ENCODE assay signal across 12 mouse cellular contexts in genomic region chr8:19713232-19713834, GRCm38 (mm10). TPM values are rescaled to one million over a fixed set of nuclear protein-coding genes. Genes with fewer than 3 reads are reported as not detected.
DNase-seq lines count a peak whose midpoint lies in the region; ATAC-seq lines count a peak whose summit lies in the region.
"Not testable (repeated sequence)": the region's sequence is repeated elsewhere in the genome, so short reads cannot be mapped to it uniquely, and the experiment has no call there.
"Had no signal": no experiment of that assay in that cellular context is flagged by ENCODE, and none has a peak within 500 bp of the region (broad histone marks: within the 10 kb centered on the region; RNA-seq: fewer than 3 reads in every experiment).

No protein-coding gene starts in this region.

- not testable (repeated sequence) for H3K27me3 ChIP-seq in embryonic facial prominence, embryonic 13.5 days; hindbrain, embryonic 15.5 days

- H3K36me3 ChIP-seq in embryonic facial prominence, embryonic 13.5 days; hindbrain, embryonic 15.5 days: not testable (repeated sequence)

- H3K4me3 ChIP-seq in embryonic facial prominence, embryonic 13.5 days; hindbrain, embryonic 15.5 days: not testable (repeated sequence)

- not testable (repeated sequence) for H3K4me2 ChIP-seq in embryonic facial prominence, embryonic 13.5 days; hindbrain, embryonic 15.5 days

- not testable (repeated sequence) for H3K4me1 ChIP-seq in embryonic facial prominence, embryonic 13.5 days; hindbrain, embryonic 15.5 days (replicated peaks)

- intact Hi-C loops in left cerebral cortex, postnatal 4 days (cut with DNase I) = not testable (repeated sequence)

- not testable (repeated sequence) for H3K9ac ChIP-seq in embryonic facial prominence, embryonic 13.5 days; hindbrain, embryonic 15.5 days

- H3K27ac ChIP-seq in embryonic facial prominence, embryonic 13.5 days; hindbrain, embryonic 15.5 days (replicated peaks): not testable (repeated sequence)

- peak; percentile 82 for ATAC-seq in embryonic facial prominence, embryonic 13.5 days (ENCODE audit: insufficient number of reproducible peaks, insufficient read depth, low FRiP score, low TSS enrichment, low read depth)
- peak; percentile 75 for ATAC-seq in hindbrain, embryonic 15.5 days (ENCODE audit: low FRiP score, low read depth)

- WGBS in embryonic facial prominence, embryonic 13.5 days = 76% methylated on average over 7 of the region's 7 CpGs
- 85% methylated on average over 7 of the region's 7 CpGs for WGBS in hindbrain, embryonic 15.5 days

- H3K9me3 ChIP-seq in embryonic facial prominence, embryonic 13.5 days; hindbrain, embryonic 15.5 days: not testable (repeated sequence)

- DNase-seq in ES-CJ7 (ENCODE audit: low read depth, low spot score) = peak; percentile 43
- peak; percentile 96 for DNase-seq in heart, adult 11 months
- DNase-seq in left cerebral cortex, postnatal 4 days = peak; percentile 5
- peak; percentile 45 to 55 for DNase-seq in lung, postnatal 4 days
- DNase-seq in ovary, adult 18-20 months (ENCODE audit: low spot score) = peak; percentile 28
- peak; percentile 49 for DNase-seq in urinary bladder, adult 2 months (ENCODE audit: low spot score)

RNA-seq across cellular contexts. Expression of gene 4930467E23Rik, which starts 16.0 kb away (rescaled TPM):
- not detected in 2 replicates for polyA plus RNA-seq in embryonic facial prominence, embryonic 13.5 days (2015; fragmentation: Nextera tagmentation; extraction: Ambion mirVana)
- not detected in 2 replicates for polyA plus RNA-seq in hindbrain, embryonic 15.5 days (2015; fragmentation: Nextera tagmentation; extraction: Ambion mirVana)
- not detected for total RNA-seq in left cerebral cortex, postnatal 4 days (2021)
- 0.04 TPM in 1 of 2 replicates, not detected in the other for polyA plus RNA-seq in urinary bladder, adult 2 months (2012; rRNA removed)
- polyA plus RNA-seq: brain, embryonic 14.5 days; heart, embryonic 10.5 days; inflammation-experienced regulatory T-cells, adult 6 months; large intestine, adult 2 months had no signal

Comparison
In these comparisons a context has a peak if more than half of its experiments do, and no peak if none do; other contexts are left out.
1. DNase-seq: peak in every context shown above with its lines; median percentile 96 in heart, adult 11 months; 50 in lung, postnatal 4 days; 49 in urinary bladder, adult 2 months; 43 in ES-CJ7; 28 in ovary, adult 18-20 months; 5 in left cerebral cortex, postnatal 4 days.